Mouse (Mus musculus) spleen, adult 2 months (tissue): ENCODE results near the gene Prim1.

Source experiments
- CTCF ChIP-seq: fragments of 200-500 bp; IDR thresholded peaks from 2 replicates; pipeline ENCODE4 v1.5.1; 2011; ENCODE audit warnings: mild to moderate bottlenecking, inconsistent platforms; ENCODE audit not compliant: insufficient read depth, insufficient read length, insufficient replicate concordance; ENCODE audit errors: extremely low read depth
- POLR2A ChIP-seq: fragments of 200-500 bp; IDR thresholded peaks from 2 replicates; pipeline ENCODE4 v1.6.1; 2011; ENCODE audit warnings: low read depth, low read length, inconsistent platforms

- TF ChIP-seq POLR2A (no peak), CTCF (no peak)
Measured at GRCm38 (mm10) chr10:128039167-128039566, 24.2 kb downstream of the Prim1 start.
